Comparison of ENCODE assay signal across 13 mouse cellular contexts in genomic region chr12:79441210-79442005, GRCm38 (mm10).
DNase-seq lines count a peak whose midpoint lies in the region; ATAC-seq and TF ChIP-seq lines count a peak whose summit lies in the region.
"Had no signal": no experiment of that assay in that cellular context is flagged by ENCODE, and none has a peak within 500 bp of the region (broad histone marks: within the 10 kb centered on the region; RNA-seq: fewer than 3 reads in every experiment).

No protein-coding gene starts in this region.

- DNase-seq in layer of hippocampus, adult 2 months (ENCODE audit: low spot score in 2 of 2), result no peak
- DNase-seq in layer of hippocampus, adult 9-10 months (ENCODE audit: low spot score), result no peak
- DNase-seq in CD4-positive helper T cell, adult 2 months (ENCODE audit: low read depth, low spot score), result peak; percentile 67
- DNase-seq in left cerebral cortex, adult 9 months (ENCODE audit: low spot score in 2 of 2), result no peak
- DNase-seq in right cerebral cortex, adult 18-20 months, result no peak
- no peak for DNase-seq in spleen, adult 12 weeks (ENCODE audit: low spot score)
- DNase-seq: adrenal gland, postnatal 25 days; cerebellum, postnatal 14 days; thymus, postnatal 25 days had no signal

- TF ChIP-seq CTCF in layer of hippocampus, adult 2 months (conservative IDR thresholded peaks at IDR 0.05), result no peak
- no peak for TF ChIP-seq CTCF in small intestine, adult 2 months (IDR thresholded peaks at IDR 0.05; ENCODE audit: extremely low read depth, insufficient read length, insufficient replicate concordance, low read depth, low read length)

- no peak overlapping the region for H3K4me3 ChIP-seq in layer of hippocampus, adult 2 months
- H3K4me3 ChIP-seq in small intestine, adult 2 months (ENCODE audit: low read depth, low read length), result no peak overlapping the region
- H3K4me3 ChIP-seq: liver, embryonic 12.5 days; midbrain, embryonic 10.5 days had no signal

- peak; percentile 20 for ATAC-seq in inflammation-experienced regulatory T-cells, adult 6 months
- ATAC-seq: liver, embryonic 12.5 days had no signal

- no peak for TF ChIP-seq POLR2A in small intestine, adult 2 months (IDR thresholded peaks at IDR 0.05; ENCODE audit: low read depth, low read length)

- WGBS in small intestine, adult 2 months, result 11% methylated on average over 12 of the region's 12 CpGs

- H3K27ac ChIP-seq in layer of hippocampus, adult 2 months, result peak overlapping the region; percentile 32; the same call in 1 of the 2 replicates
- peak overlapping the region; percentile 86 for H3K27ac ChIP-seq in small intestine, adult 2 months (ENCODE audit: insufficient read depth, low read depth, low read length)
- H3K27ac ChIP-seq: liver, embryonic 12.5 days; midbrain, embryonic 10.5 days had no signal

- H3K36me3 ChIP-seq in small intestine, adult 2 months (ENCODE audit: control insufficient read depth, insufficient read depth, low read length), result no peaks in the 10 kb centered on the region
- H3K36me3 ChIP-seq: liver, embryonic 12.5 days; midbrain, embryonic 10.5 days had no signal

- H3K27me3 ChIP-seq in small intestine, adult 2 months (ENCODE audit: control insufficient read depth, insufficient read depth, low read length), result no peaks in the 10 kb centered on the region
- H3K27me3 ChIP-seq: liver, embryonic 12.5 days had no signal

- H3K4me1 ChIP-seq in small intestine, adult 2 months (ENCODE audit: control insufficient read depth, insufficient read depth, insufficient read length, low read length), result peaks cover 8% of the 10 kb centered on the region; the same call in 1 of the 2 replicates
